Mouse (Mus musculus) cerebellum, postnatal 36 days (tissue): ENCODE measurements around the gene Hsd17b12.
A peak's percentile ranks its signal among the peaks of the same experiment; 100 is the strongest.

Experiments used
- DNase-seq, 2 experiments: peaks; one replicate each; pipeline ENCODE4 v3.0.0; 2021 to 2022; ENCODE audit warnings: mixed read lengths in 2 of 2

Gene Hsd17b12

DNA sequence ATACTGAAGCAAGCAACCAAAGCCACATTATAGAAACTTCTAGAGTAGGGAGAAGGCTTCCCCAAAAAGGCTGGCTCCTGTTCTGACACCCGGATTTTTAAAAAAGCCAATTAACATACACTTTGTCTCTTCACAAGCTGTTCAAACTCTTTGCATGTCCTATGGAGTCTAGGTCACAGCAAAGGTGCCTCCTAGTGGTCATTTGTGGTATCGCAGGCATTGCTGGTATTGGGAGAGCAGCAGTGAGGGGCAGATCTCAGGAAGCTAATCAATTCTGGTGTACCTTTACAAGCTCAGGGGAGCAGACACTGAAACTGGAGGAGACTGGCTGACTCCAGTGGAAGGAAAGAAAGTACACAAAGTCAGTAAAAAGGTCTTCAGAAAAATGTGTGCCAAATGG lies 155.4 kb downstream of the Hsd17b12 start:
- peak; percentile 86 to 93 for DNase-seq

DNA sequence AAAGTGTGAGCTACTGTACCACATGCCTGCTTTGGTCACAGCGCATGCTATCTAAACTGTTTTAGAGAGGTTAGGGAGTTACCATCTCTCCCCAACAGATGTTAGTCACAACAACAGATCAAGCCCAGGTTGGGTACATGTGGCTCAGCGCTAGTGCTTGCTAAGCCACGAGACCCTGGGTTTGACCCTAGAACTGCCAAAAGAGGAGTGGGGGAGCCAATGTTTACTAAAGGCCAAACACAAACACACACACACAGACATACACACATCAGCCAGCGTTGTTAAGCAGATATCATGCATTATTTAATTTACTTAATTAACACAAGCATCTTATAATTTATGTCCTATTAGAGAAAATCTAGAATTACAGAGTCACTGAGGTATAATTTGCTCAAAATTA lies 155.8 kb downstream of the Hsd17b12 start:
- no peak for DNase-seq

DNA sequence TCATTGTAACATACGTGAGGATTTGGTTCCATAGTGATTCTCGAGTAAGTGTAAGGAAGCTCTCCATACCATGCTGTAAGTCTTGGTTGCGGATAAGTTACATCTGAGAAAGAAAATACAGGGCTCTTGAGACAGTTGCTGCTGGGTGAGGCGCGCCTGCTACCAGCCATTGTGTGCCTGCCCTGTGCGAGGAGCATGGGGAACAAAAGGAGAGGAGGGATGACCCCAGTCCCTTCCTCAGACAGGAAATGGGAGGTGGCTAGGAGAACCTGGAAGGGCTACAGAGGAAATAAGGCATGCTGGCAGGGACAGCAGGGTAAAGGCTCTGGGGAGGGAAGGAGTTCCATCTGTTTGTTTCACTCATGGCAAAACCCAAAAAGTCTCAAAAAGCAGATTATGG lies 156.4 kb downstream of the Hsd17b12 start:
- DNase-seq = no peak

DNA sequence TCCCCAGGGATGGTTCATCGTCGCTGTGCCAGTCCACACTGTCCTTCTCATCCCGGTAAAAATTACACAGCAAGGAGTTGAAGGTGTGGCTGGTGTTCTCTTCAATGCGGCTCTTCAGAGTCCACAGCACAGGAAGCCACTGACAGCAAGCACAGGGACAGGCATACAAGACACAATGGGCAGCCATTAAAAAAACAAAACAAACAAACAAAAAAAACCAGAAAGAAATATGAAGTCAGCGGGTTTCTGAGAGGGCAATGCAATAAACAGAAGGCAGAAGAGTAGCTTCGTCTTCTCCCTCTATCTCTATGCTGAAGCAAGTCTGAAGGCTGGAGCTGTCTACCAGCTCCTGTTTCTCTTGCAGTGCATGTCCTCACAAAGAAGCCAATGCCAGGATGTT lies 161.5 kb downstream of the Hsd17b12 start, which contains the start of gene Gm27027:
TSS of gene Gm27027 (minus strand) at position 101 of the 400 bp plus-strand sequence.
- DNase-seq = no peak

DNA sequence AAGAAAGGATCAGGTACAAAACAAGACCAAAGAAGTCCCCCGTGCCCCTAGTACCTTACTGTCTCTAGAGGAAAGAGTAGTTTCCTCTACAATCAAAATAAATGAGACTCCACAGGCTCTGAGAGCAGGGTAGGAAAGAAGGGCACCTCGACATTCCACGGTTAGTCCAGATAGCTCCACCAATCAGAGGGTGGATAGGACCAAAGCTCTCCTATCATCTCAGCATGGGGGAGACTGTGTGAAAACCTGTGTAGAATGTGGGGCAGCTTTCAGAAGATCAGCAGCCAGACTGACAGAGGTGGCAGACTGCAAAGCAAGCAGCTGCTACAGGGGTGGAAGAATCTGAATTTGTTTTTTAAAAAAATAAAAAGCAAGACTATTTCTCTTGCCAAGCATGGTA lies 165.0 kb downstream of the Hsd17b12 start:
- DNase-seq = no peak

DNA sequence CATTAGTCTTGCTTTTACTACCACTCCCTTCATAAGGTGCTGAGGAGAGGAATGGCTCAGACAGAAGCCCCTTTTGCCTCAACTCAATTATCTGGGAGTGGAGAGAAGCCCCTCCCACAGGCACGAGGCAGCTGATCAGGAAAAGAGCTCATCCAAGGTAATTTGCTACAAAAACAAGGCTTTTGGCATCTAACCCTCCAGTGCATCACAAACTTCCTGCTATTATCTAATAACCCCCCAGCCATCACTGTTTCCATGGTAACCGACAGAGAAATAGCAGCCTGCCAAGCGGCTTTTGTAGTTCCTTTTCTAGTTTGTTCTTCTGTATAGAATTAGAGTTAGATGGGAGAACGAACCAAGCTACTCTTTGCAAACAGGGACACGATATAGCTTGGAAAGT lies 165.5 kb downstream of the Hsd17b12 start:
- no peak for DNase-seq

DNA sequence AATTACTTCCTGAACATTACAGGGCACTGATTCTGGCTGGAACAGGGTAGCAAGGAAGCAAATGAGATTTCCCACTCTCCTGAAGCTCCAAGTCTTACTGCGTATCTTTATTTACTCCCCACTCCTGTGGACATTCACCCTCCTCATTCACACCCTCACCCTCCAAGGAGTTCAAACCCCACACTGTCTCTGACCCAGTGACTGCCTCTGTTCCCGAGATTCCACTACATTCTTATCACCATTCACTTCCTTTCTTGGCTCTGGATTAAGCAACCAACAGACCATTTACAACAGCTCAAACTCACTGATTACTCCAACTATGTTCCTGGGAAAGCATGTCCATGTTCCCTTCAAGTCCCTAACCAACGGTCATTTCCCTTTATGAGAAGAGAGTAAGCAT lies 166.4 kb downstream of the Hsd17b12 start:
- DNase-seq = no peak

DNA sequence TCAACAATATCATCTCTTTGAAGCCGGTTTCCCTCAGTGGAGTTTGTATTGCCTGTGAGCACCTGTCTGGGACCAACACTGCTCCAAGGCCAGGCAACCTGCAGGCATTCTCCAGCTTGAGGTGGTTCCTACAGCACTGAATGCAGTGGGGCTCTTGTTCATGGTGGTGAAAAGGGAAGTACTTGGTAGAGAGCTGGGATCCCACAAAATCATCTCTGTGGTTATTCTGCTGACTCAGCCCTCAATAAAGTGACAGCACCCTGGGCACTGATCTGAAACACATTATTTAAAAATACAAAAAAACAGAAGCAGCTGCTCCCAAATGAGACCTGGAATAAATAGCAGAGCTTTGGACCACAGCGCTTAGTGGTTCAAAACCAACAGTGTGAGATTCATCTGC lies 169.3 kb downstream of the Hsd17b12 start:
- no peak for DNase-seq
